In the genomic region with DNA sequence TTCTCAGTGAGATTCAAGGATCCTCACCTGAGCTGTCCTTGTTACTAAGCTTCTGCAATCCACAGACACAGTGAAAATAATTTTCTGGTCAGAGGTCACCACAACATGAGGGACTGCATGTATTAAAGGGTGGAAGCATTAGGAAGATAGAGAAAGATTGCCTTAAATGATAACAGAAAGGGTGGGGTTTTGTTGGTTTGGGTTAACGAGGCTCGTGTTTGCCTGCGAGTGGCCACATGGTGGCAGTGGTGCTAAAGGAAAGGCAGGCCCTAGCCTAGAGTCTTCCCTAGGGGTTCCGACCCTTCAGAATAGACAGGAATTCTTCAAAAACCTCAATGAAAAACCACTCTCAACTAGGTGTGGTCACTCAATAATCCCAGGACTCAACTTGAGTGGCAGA, we compare ENCODE assay signal across 1 mouse cellular context.
TF ChIP-seq lines count a peak whose summit lies in the region.

No protein-coding gene starts in this region.

TF ChIP-seq in MEL, 35 proteins besides CTCF, POLR2A, EP300 and RAD21 (continued from another document):
- peak; percentile 78 for TF ChIP-seq SMC3 (IDR thresholded peaks at IDR 0.05; ENCODE audit: low read depth, low read length)
